Mouse (Mus musculus): ENCODE measurements around the gene Rasl10a.
"Not testable (repeated sequence)": the region's sequence is repeated elsewhere in the genome, so short reads cannot be mapped to it uniquely, and the experiment has no call there.

- not testable (repeated sequence) for TF ChIP-seq CTCF (IDR thresholded peaks at IDR 0.05; ENCODE audit: insufficient read depth, low read length); POLR2A (IDR thresholded peaks at IDR 0.05; ENCODE audit: borderline replicate concordance, extremely low read depth, low read depth, low read length)
Measured at GRCm38 (mm10) chr11:5076843-5077242, 18.9 kb downstream of the Rasl10a start.

Measured in lung, adult 2 months (tissue).